Mouse (Mus musculus) CH12.LX (cell line): ENCODE measurements at regions not wholly inside any gene's neighbourhood (a gene's known extent, or its start where the extent isn't known, plus 50 kb on each side); places are given as distances from the start of the nearest gene placed in this dataset.

Experiments
- DNase-seq: peaks from one replicate; pipeline ENCODE4 v3.0.0-alpha.2; 2013; ENCODE audit errors: extremely low read depth
- H3K27ac ChIP-seq: 2 replicates; pipeline ENCODE4 v1.5.1; 2012; ENCODE audit warnings: low read depth, mild to moderate bottlenecking, control low read depth, moderate library complexity; ENCODE audit not compliant: insufficient read depth
- H3K27me3 ChIP-seq: replicated peaks from 2 replicates; pipeline ENCODE3; 2012; ENCODE audit warnings: inconsistent platforms
- H3K36me3 ChIP-seq, 2 experiments: replicated peaks in 1 of 2; 2 replicates each; pipeline versions ENCODE3 to v1.6.1; 2012; ENCODE audit warnings: inconsistent platforms in 1 of 2, low read length in 1 of 2, mild to moderate bottlenecking in 1 of 2, mixed read lengths in 1 of 2, moderate library complexity in 1 of 2; ENCODE audit not compliant: control insufficient read depth in 1 of 2, insufficient read depth in 1 of 2
- H3K4me1 ChIP-seq, 2 experiments: 2 replicates each; pipeline ENCODE4 v1.6.1; 2012; ENCODE audit warnings: inconsistent platforms in 1 of 2, moderate library complexity in 1 of 2; ENCODE audit not compliant: insufficient read depth in 2 of 2, control insufficient read depth in 1 of 2
- H3K4me2 ChIP-seq: 2 replicates; pipeline ENCODE4 v1.6.1; 2012; ENCODE audit warnings: low read depth, mild to moderate bottlenecking, control low read depth; ENCODE audit not compliant: poor library complexity, insufficient read depth, severe bottlenecking
- H3K4me3 ChIP-seq, 3 experiments: fragments of 150-350 bp in 1 of 3; sonication (generic) in 1 of 3; replicated peaks in 1 of 3; 2 replicates each; pipeline versions ENCODE3 to v1.5.1; 2011 to 2012; ENCODE audit warnings: low read depth in 2 of 3, low read length in 2 of 3, mild to moderate bottlenecking in 2 of 3, moderate library complexity in 2 of 3, control low read depth in 1 of 3, improper control_type of control experiment in 1 of 3, inconsistent platforms in 1 of 3, mixed read lengths in 1 of 3; ENCODE audit not compliant: poor library complexity in 1 of 3
- H3K79me2 ChIP-seq: replicated peaks from 2 replicates; pipeline ENCODE4 v1.6.1; 2012; ENCODE audit warnings: mild to moderate bottlenecking, moderate library complexity; ENCODE audit not compliant: control insufficient read depth, poor library complexity, insufficient read depth, severe bottlenecking; ENCODE audit errors: extremely low read depth
- H3K9ac ChIP-seq: 2 replicates; pipeline ENCODE4 v1.6.1; 2012; ENCODE audit warnings: low read depth, mild to moderate bottlenecking, control low read depth, moderate library complexity; ENCODE audit not compliant: insufficient read depth
- H3K9me3 ChIP-seq: replicated peaks from 2 replicates; pipeline ENCODE3; 2012; ENCODE audit warnings: low read length, inconsistent platforms, mixed read lengths
- BHLHE40 ChIP-seq: IDR thresholded peaks from 2 replicates; pipeline ENCODE4 v1.6.1; 2011; ENCODE audit warnings: mild to moderate bottlenecking, low read depth, low read length, improper control_type of control experiment
- CHD1 ChIP-seq: IDR thresholded peaks from 2 replicates; pipeline ENCODE4 v1.6.1; 2012; ENCODE audit warnings: low read depth, low read length, improper control_type of control experiment, inconsistent platforms
- CHD2 ChIP-seq: IDR thresholded peaks from 2 replicates; pipeline ENCODE4 v1.6.1; 2011; ENCODE audit warnings: low read length, improper control_type of control experiment
- CTCF ChIP-seq, 2 experiments: IDR thresholded peaks in 1 of 2; conservative IDR thresholded peaks in 1 of 2; 2 replicates each; pipeline ENCODE4 v1.5.1; 2011 to 2012; ENCODE audit warnings: low read depth in 2 of 2, low read length in 2 of 2, improper control_type of control experiment in 1 of 2, inconsistent platforms in 1 of 2, mild to moderate bottlenecking in 1 of 2, moderate library complexity in 1 of 2
- ELF1 ChIP-seq: IDR thresholded peaks from 2 replicates; pipeline ENCODE4 v1.6.1; 2014; ENCODE audit warnings: low read depth, mild to moderate bottlenecking, inconsistent platforms, low read length, improper control_type of control experiment
- EP300 ChIP-seq: IDR thresholded peaks from 2 replicates; pipeline ENCODE4 v1.6.1; 2011; ENCODE audit warnings: low read length, improper control_type of control experiment
- GABPA ChIP-seq: IDR thresholded peaks from 2 replicates; pipeline ENCODE4 v1.6.1; 2012; ENCODE audit warnings: low read depth, low read length, improper control_type of control experiment, inconsistent platforms; ENCODE audit not compliant: insufficient replicate concordance
- IRF4 ChIP-seq: IDR thresholded peaks from 2 replicates; pipeline ENCODE4 v1.6.1; 2014; ENCODE audit warnings: low read depth, mild to moderate bottlenecking, inconsistent platforms, low read length, improper control_type of control experiment
- JUND ChIP-seq: conservative IDR thresholded peaks from 2 replicates; pipeline ENCODE4 v1.6.1; 2011; ENCODE audit warnings: low read depth, low read length, improper control_type of control experiment
- MAFK ChIP-seq: IDR thresholded peaks from 2 replicates; pipeline ENCODE4 v1.6.1; 2011; ENCODE audit warnings: low read length, improper control_type of control experiment; ENCODE audit not compliant: insufficient replicate concordance
- MAX ChIP-seq: IDR thresholded peaks from 2 replicates; pipeline ENCODE4 v1.6.1; 2011; ENCODE audit warnings: low read length, improper control_type of control experiment
- MEF2A ChIP-seq: IDR thresholded peaks from 2 replicates; pipeline ENCODE4 v1.6.1; 2014; ENCODE audit warnings: low read depth, mild to moderate bottlenecking, inconsistent platforms, low read length, improper control_type of control experiment, borderline replicate concordance
- MXI1 ChIP-seq: IDR thresholded peaks from 2 replicates; pipeline ENCODE4 v1.6.1; 2011; ENCODE audit warnings: mild to moderate bottlenecking, low read depth, low read length, improper control_type of control experiment
- POLR2A ChIP-seq: IDR thresholded peaks from 2 replicates; pipeline ENCODE4 v1.6.1; 2011; ENCODE audit warnings: low read depth, mild to moderate bottlenecking, improper control_type of control experiment, low read length
- RAD21 ChIP-seq: IDR thresholded peaks from 2 replicates; pipeline ENCODE4 v1.6.1; 2011; ENCODE audit warnings: low read depth, mild to moderate bottlenecking, low read length, improper control_type of control experiment, moderate library complexity
- RCOR1 ChIP-seq: conservative IDR thresholded peaks from 2 replicates; pipeline ENCODE4 v1.6.1; 2012; ENCODE audit warnings: low read depth, mild to moderate bottlenecking, inconsistent platforms, low read length, improper control_type of control experiment
- SIN3A ChIP-seq: IDR thresholded peaks from 2 replicates; pipeline ENCODE4 v1.6.1; 2012; ENCODE audit warnings: low read length, improper control_type of control experiment, inconsistent platforms
- SMC3 ChIP-seq: IDR thresholded peaks from 2 replicates; pipeline ENCODE4 v1.6.1; 2011; ENCODE audit warnings: low read depth, low read length, improper control_type of control experiment
- TBP ChIP-seq: conservative IDR thresholded peaks from 2 replicates; pipeline ENCODE4 v1.6.1; 2011; ENCODE audit warnings: low read depth, low read length, improper control_type of control experiment
- TCF12 ChIP-seq: IDR thresholded peaks from 2 replicates; pipeline ENCODE4 v1.6.1; 2014; ENCODE audit warnings: low read depth, mild to moderate bottlenecking, inconsistent platforms, low read length, improper control_type of control experiment
- UBTF ChIP-seq: IDR thresholded peaks from 2 replicates; pipeline ENCODE4 v1.6.1; 2012; ENCODE audit warnings: low read depth, mild to moderate bottlenecking, inconsistent platforms, low read length, improper control_type of control experiment, moderate library complexity
- USF1 ChIP-seq: IDR thresholded peaks from 2 replicates; pipeline ENCODE4 v1.6.1; 2014; ENCODE audit warnings: low read depth, mild to moderate bottlenecking, inconsistent platforms, low read length, improper control_type of control experiment
- ZC3H11A ChIP-seq: IDR thresholded peaks from 2 replicates; pipeline ENCODE4 v1.6.1; 2012; ENCODE audit warnings: low read depth, mild to moderate bottlenecking, inconsistent platforms, low read length, improper control_type of control experiment
- ZMIZ1 ChIP-seq: IDR thresholded peaks from 2 replicates; pipeline ENCODE4 v1.6.1; 2012; ENCODE audit warnings: low read depth, mild to moderate bottlenecking, inconsistent platforms, low read length, improper control_type of control experiment
- dilution Hi-C: fragments of 300-500 bp; cut with MboI; formaldehyde crosslinking; loops from 2 replicates; pipeline ENCODE4 v1.14.3; 2020; ENCODE audit warnings: low sequenced_read_pairs; ENCODE audit not compliant: extremely low pct_unique_long_range_greater_than_20kb, extremely low pct_ligation_motif_present
- in situ Hi-C: fragments of 300-500 bp; cut with MboI; formaldehyde crosslinking; loops from 3 replicates; pipeline ENCODE4 v1.14.3; 2019; ENCODE audit warnings: low sequenced_read_pairs, low pct_ligation_motif_present, low pct_unique_long_range_greater_than_20kb, mixed read lengths

DNA sequence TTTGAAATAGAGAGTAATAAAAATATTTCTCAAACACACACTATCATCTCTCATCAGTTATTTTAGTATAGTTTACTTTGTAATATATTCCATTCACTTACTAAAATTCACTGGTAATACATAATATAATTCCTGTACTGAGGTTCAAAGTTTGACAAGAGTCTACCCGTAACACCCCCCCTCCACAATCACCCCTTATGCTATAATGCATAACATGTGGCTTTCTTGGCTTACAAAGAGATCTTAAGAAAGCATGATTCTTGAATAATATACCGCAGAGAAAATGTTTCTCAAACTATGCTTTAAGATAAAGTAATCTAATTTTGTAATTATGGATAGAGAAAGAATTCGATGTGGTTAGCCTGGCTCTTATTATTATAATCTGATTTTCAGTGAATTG is 539.7 kb downstream of the Gm11232 start:
- H3K27ac ChIP-seq, result no peak overlapping the region
- DNase-seq, result no peak
- no peak overlapping the region for H3K4me3 ChIP-seq
- H3K9me3 ChIP-seq, result no peaks in the 10 kb centered on the region
- dilution Hi-C loops (no loop called here), in situ Hi-C loops (no loop called here)
- H3K27me3 ChIP-seq, result no peaks in the 10 kb centered on the region
- no peak for TF ChIP-seq UBTF
- no peak for TF ChIP-seq TCF12
- TF ChIP-seq IRF4, result no peak
- TF ChIP-seq CHD1, result no peak
- TF ChIP-seq MEF2A, result no peak
- no peak for TF ChIP-seq ZC3H11A
- no peak for TF ChIP-seq MAX
- no peak for TF ChIP-seq CHD2
- H3K79me2 ChIP-seq, result no peaks in the 10 kb centered on the region
- no peak overlapping the region for H3K4me2 ChIP-seq
- no peaks in the 10 kb centered on the region for H3K4me1 ChIP-seq
- H3K36me3 ChIP-seq, result no peaks in the 10 kb centered on the region
- H3K9ac ChIP-seq, result no peak overlapping the region

DNA sequence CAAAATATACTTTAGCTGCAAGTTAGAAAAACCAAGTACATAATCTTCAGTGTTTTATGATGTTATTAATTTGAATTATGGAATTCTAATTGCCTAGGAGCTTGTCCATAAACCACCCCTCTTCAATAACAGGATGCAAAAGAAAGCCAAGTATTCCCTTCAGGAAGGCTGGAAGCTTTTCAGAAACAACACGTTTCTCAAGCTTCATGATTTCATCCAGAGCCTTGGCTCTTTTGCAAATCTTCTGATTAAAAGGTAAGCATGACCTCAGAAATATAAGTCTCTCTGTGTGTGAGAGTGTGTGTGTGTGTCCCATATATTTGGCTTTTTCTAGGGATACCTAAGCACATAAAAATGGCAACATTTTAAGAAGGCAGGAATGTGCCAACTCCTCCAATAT is 570.0 kb downstream of the Gm11232 start:
- Histone ChIP-seq H3K36me3 (no peaks in the 10 kb centered on the region), H3K4me1 (no peaks in the 10 kb centered on the region), H3K9me3 (peaks cover 18% of the 10 kb centered on the region), H3K4me2 (no peak overlapping the region), H3K79me2 (no peaks in the 10 kb centered on the region), H3K27me3 (no peaks in the 10 kb centered on the region), H3K9ac (no peak overlapping the region), H3K27ac (no peak overlapping the region), H3K4me3 (no peak overlapping the region)
- dilution Hi-C loops, result no loop called here
- in situ Hi-C loops, result no loop called here
- no peak for DNase-seq
- no peak for TF ChIP-seq EP300
- no peak for TF ChIP-seq ZMIZ1
- TF ChIP-seq BHLHE40, result no peak
- no peak for TF ChIP-seq POLR2A
- TF ChIP-seq GABPA, result no peak
- TF ChIP-seq MAX, result no peak
- TF ChIP-seq TBP, result no peak
- no peak for TF ChIP-seq SIN3A
- no peak for TF ChIP-seq SMC3
- no peak for TF ChIP-seq RAD21
- TF ChIP-seq MXI1, result no peak
- no peak for TF ChIP-seq ZC3H11A
- TF ChIP-seq CTCF (conservative IDR thresholded peaks at IDR 0.05 in 1 of 2, IDR thresholded peaks at IDR 0.05 in 1 of 2; ENCODE audit: low read depth in 2 of 2, low read length in 2 of 2), result no peak
- no peak for TF ChIP-seq RCOR1
- no peak for TF ChIP-seq JUND
- TF ChIP-seq TCF12, result no peak
- no peak for TF ChIP-seq ELF1
- TF ChIP-seq MAFK, result no peak
- TF ChIP-seq CHD1, result no peak
- no peak for TF ChIP-seq USF1
